Mouse (Mus musculus) B cell, adult 2 months (primary cell): ENCODE data around the gene Gm379.

Experiments
- DNase-seq, 2 experiments: peaks; one replicate each; pipeline ENCODE4 v3.0.0; 2022

Gene Gm379

DNA sequence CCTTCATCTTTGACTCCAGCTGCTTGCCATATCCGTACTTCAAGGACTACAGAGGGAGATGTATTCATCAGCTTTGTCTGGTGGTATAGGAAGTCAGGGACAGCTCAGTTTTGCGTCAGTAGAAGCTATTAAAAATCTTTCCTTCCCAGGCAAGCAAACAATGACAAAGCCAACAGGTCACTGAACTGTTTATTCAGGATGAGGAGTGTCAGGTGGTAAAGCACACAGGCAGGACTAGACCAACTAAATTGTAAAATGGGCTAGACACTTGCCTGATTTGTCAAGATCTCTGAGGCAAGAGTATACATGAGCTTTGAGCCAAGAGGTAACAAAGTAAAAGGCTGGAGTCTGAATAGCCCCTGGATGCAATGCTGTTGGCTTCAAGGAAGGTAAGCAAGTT lies at the start of gene Gm379:
Gene Gm379 (minus strand): TSS at position 7 of the 400 bp plus-strand sequence.
- no peak for DNase-seq

DNA sequence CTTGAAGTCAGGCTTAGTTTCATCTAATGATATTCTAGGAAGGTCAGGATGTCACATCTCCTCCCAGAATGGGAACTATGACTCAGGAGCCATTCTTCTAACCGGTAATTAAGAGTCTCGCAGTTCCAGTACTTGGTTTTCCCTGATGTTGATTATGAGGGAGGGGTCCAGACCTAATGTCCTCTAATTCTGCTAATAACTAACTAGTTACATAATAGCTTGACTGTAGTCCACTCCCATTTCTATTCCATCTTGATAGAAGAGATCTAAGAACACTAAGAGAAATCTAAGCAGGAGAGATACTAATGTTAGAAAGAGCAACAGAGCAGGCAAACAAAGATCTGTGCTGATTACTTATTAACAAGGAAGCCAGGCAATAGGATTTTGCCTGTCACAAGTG lies 39.6 kb upstream of the Gm379 start:
- DNase-seq: no peak

DNA sequence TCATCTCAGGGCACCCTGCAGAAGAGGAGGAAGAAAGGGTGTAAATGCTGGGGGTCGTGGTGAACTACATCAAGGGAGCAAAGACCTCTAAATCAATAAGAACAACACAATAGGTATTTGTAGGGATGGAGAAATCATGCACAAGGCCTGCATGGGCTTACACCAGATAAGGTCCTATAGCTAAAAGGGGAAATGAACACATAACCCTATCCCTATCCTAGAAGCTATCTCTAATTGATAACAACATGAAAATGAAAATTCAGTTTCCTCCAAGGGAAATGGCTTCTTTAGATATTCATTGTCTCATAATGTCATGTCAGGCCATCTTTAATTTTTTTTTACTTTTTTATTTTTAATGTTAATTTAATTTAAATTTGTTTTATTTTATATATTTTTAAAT lies 4.2 kb upstream of the Gm379 start:
- no peak for DNase-seq

DNA sequence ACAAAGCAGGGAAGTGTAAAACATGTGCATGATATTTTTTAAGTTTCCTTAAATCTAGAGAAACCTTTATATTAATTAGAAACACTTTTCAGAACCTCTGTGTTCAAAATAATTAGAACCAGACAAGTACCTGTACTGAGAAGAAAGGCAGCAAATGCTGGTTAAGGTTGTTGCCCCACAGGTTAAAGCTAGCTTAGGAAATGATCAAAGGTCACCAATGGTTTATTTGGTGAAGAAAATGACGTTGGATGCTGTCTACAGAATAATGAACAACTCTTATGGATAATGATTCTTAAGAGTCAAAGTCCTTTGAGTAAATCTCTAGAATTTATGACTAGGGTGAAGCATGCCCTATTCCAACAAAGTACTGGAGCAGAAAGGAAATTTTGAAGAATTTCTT lies 42.7 kb downstream of the Gm379 start:
- DNase-seq: no peak

DNA sequence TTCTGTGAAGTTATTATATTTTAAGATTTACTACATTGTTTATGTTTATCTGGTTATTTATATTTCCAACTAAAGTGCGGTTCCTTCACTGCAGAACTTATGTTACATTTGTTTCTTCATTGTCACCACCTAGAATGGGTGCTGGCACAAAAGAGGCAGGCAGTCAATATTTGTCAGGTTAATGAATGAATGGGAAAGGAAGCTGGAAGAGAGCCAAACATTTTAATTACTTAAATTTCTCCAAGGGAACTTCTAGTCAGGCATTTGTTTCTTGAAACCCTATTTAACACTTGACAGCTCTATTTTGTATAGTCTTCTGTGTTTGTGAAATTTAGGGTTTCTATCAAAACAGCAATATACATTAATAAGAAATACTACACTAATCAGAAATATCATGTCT lies 43.8 kb downstream of the Gm379 start:
- no peak for DNase-seq
